15 mouse cellular contexts compared by ENCODE assay signal in the genomic region with DNA sequence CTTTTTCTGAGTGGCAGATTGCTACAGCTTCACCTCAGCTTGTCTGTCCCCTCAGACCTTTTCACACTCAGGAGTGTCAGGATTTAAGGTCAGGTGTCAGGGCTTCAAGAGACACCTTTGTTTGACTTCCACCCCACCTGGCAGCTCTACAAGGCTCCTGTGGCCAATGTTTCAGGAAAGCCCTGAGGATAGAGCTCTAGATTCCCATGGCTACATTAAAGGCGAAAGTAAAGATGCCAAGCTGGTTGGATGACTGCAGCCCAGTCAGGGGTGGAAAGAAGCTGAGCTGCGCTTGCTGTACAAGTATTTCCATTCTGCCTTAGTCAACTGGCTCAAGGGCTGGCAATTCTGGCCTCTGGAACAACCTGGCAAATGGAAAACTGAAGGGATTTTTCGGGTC.
"Had no signal": no experiment of that assay in that cellular context is flagged by ENCODE, and none has a peak within 500 bp of the region (broad histone marks: within the 10 kb centered on the region; RNA-seq: fewer than 3 reads in every experiment).

No protein-coding gene starts in this region.

- H3K9me3 ChIP-seq: liver, embryonic 12.5 days; midbrain, embryonic 10.5 days; neural tube, embryonic 12.5 days had no signal

- H3K4me1 ChIP-seq: liver, embryonic 12.5 days; neural tube, embryonic 12.5 days had no signal

- H3K27me3 ChIP-seq: liver, embryonic 12.5 days; neural tube, embryonic 12.5 days had no signal

- ATAC-seq: intestine, embryonic 16.5 days; liver, embryonic 12.5 days had no signal

- H3K9ac ChIP-seq: liver, embryonic 12.5 days; lung, embryonic 14.5 days; neural tube, embryonic 12.5 days had no signal

- H3K36me3 ChIP-seq: liver, embryonic 12.5 days; midbrain, embryonic 10.5 days; neural tube, embryonic 12.5 days had no signal

- DNase-seq: kidney, adult 2 months; kidney, postnatal 36 days; left cerebral cortex, postnatal 4 days; lung, embryonic 14.5 days; lung, postnatal 10 days; lung, postnatal 4 days; midbrain, embryonic 14.5 days; thymus, adult 18-20 months; thymus, postnatal 25 days had no signal

- H3K4me2 ChIP-seq: liver, embryonic 12.5 days; lung, embryonic 14.5 days; neural tube, embryonic 12.5 days had no signal

- H3K27ac ChIP-seq: kidney, postnatal 0 days; liver, embryonic 12.5 days; midbrain, embryonic 10.5 days; neural tube, embryonic 12.5 days; stomach, postnatal 0 days had no signal

- H3K4me3 ChIP-seq: liver, embryonic 12.5 days; midbrain, embryonic 10.5 days; neural tube, embryonic 12.5 days had no signal
